Mouse (Mus musculus): Measurements from ENCODE around the gene Gm10647. TPM values are rescaled to one million over a fixed set of nuclear protein-coding genes. Genes with fewer than 3 reads are reported as not detected.
A peak's percentile ranks its signal among the peaks of the same experiment; 100 is the strongest.

Gm10647 gene
- total RNA-seq (2014; rRNA removed; ENCODE audit: low replicate concordance): 0.08 TPM in 1 of 2 replicates, not detected in the other
- 0.33 and 0.34 TPM in 2 replicates for polyA plus RNA-seq (2015; fragmentation: Nextera tagmentation; extraction: Ambion mirVana)

DNA sequence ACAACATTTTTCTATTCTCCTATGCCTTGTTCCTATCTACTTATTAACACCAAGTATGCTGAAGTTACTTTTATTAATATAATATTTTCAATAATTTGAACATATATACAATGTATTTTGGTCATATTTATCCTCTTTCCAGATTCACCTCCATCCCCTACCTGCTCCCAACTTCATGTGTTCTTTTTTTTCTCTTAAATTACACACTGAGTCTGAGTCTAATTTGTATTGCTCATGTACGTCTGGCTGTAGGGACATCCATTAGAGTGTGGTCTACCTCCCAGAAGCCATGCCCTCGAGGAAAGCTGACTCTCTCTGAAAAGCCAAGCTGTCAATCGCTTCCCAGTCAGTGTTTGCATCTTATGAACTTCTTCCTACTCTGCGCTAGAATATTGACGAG lies at the start of gene Gm10647:
Gene Gm10647, plus strand, starts transcription at position 301 of the 400 bp plus-strand sequence.
- DNase-seq (ENCODE audit: low spot score): no peak
- Histone ChIP-seq H3K27ac (ENCODE audit: low read depth) (peak within 1 kb of the TSS; percentile 91), H3K4me2 (ENCODE audit: low read depth, low read length) (peak within 1 kb of the TSS; percentile 81), H3K4me1 (ENCODE audit: control insufficient read depth, insufficient read depth) (peaks cover 6% of the 10 kb centered on the region; the same call in 1 of the 2 replicates), H3K36me3 (replicated peaks; ENCODE audit: control insufficient read depth, insufficient read depth, low read length) (no peaks in the 10 kb centered on the region), H3K9ac (replicated peaks; ENCODE audit: low read depth, low read length) (peak within 1 kb of the TSS; percentile 8; the same call in 1 of the 2 replicates), H3K27me3 (ENCODE audit: control insufficient read depth, insufficient read depth, low read length) (no peaks in the 10 kb centered on the region), H3K9me3 (replicated peaks; ENCODE audit: control insufficient read depth, low read length) (no peaks in the 10 kb centered on the region), H3K4me3 (ENCODE audit: low read depth, low read length) (peak within 1 kb of the TSS; percentile 71)
- TF ChIP-seq CTCF (IDR thresholded peaks at IDR 0.05; ENCODE audit: low read depth) (no peak), EP300 (IDR thresholded peaks at IDR 0.05; ENCODE audit: low read depth) (no peak)
- no peak for ATAC-seq (ENCODE audit: insufficient read depth, low read depth)
- 87% methylated on average over 5 of the region's 5 CpGs for WGBS

GRCm38 (mm10) chr9:66748390-66748789 lies 48.4 kb upstream of the Gm10647 start:
- peak; percentile 33 for DNase-seq (ENCODE audit: low spot score)
- H3K4me2 ChIP-seq (ENCODE audit: low read depth, low read length): peak overlapping the region; percentile 54

GRCm38 (mm10) chr9:66752849-66753248 lies 44.0 kb upstream of the Gm10647 start:
- H3K4me1 ChIP-seq (ENCODE audit: control insufficient read depth, insufficient read depth): no peaks in the 10 kb centered on the region
- WGBS: 78% methylated on average over 6 of the region's 6 CpGs
- H3K9me3 ChIP-seq (replicated peaks; ENCODE audit: control insufficient read depth, low read length): no peaks in the 10 kb centered on the region
- no peak overlapping the region for H3K4me3 ChIP-seq (ENCODE audit: low read depth, low read length)
- no peak for ATAC-seq (ENCODE audit: insufficient read depth, low read depth)
- DNase-seq (ENCODE audit: low spot score): no peak
- TF ChIP-seq EP300 (IDR thresholded peaks at IDR 0.05; ENCODE audit: low read depth): no peak
- TF ChIP-seq CTCF (IDR thresholded peaks at IDR 0.05; ENCODE audit: low read depth): no peak
- no peaks in the 10 kb centered on the region for H3K36me3 ChIP-seq (replicated peaks; ENCODE audit: control insufficient read depth, insufficient read depth, low read length)
- no peak overlapping the region for H3K27ac ChIP-seq (ENCODE audit: low read depth)
- no peak overlapping the region for H3K4me2 ChIP-seq (ENCODE audit: low read depth, low read length)
- H3K9ac ChIP-seq (replicated peaks; ENCODE audit: low read depth, low read length): no peak overlapping the region
- no peaks in the 10 kb centered on the region for H3K27me3 ChIP-seq (ENCODE audit: control insufficient read depth, insufficient read depth, low read length)

More at GRCm38 (mm10) chr9:66748390-66748789, 48.4 kb upstream of the Gm10647 start:
- no peaks in the 10 kb centered on the region for H3K36me3 ChIP-seq (replicated peaks; ENCODE audit: control insufficient read depth, insufficient read depth, low read length)
- TF ChIP-seq CTCF (IDR thresholded peaks at IDR 0.05; ENCODE audit: low read depth) (no peak), EP300 (IDR thresholded peaks at IDR 0.05; ENCODE audit: low read depth) (no peak)
- no peak overlapping the region for H3K9ac ChIP-seq (replicated peaks; ENCODE audit: low read depth, low read length)
- H3K4me1 ChIP-seq (ENCODE audit: control insufficient read depth, insufficient read depth): no peaks in the 10 kb centered on the region
- H3K9me3 ChIP-seq (replicated peaks; ENCODE audit: control insufficient read depth, low read length): no peaks in the 10 kb centered on the region
- no peaks in the 10 kb centered on the region for H3K27me3 ChIP-seq (ENCODE audit: control insufficient read depth, insufficient read depth, low read length)
- H3K4me3 ChIP-seq (ENCODE audit: low read depth, low read length): peak overlapping the region; percentile 20
- ATAC-seq (ENCODE audit: insufficient read depth, low read depth): no peak
- 38% methylated on average over 15 of the region's 15 CpGs for WGBS
- H3K27ac ChIP-seq (ENCODE audit: low read depth): no peak overlapping the region

GRCm38 (mm10) chr9:66760991-66761390 lies 35.8 kb upstream of the Gm10647 start:
- DNase-seq (ENCODE audit: low spot score): no peak
- WGBS: 16% methylated on average over 1 of the region's 1 CpGs
- no peaks in the 10 kb centered on the region for H3K27me3 ChIP-seq (ENCODE audit: control insufficient read depth, insufficient read depth, low read length)

DNA sequence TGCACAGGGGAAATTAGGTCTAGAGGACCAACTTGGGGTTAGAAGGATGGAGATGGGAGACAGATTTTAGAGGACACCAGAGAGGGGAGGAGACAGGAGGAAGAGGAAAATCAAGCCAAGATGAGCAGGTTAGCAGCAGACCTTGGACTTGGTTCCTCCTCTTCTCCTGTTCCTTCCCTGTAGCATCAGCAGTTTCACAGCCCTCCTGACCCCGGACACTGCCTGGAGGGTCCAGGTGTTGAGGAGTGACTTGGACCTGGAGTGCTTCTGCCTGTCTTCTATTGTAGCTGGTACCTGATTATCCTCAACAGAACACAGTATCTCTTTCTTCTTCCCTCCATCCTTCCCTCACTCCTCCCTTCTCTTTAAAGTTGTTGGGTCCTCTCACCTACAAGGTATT lies 28.1 kb upstream of the Gm10647 start:
- Histone ChIP-seq H3K4me2 (ENCODE audit: low read depth, low read length) (no peak overlapping the region), H3K36me3 (replicated peaks; ENCODE audit: control insufficient read depth, insufficient read depth, low read length) (no peaks in the 10 kb centered on the region), H3K4me3 (ENCODE audit: low read depth, low read length) (no peak overlapping the region), H3K27me3 (ENCODE audit: control insufficient read depth, insufficient read depth, low read length) (no peaks in the 10 kb centered on the region), H3K4me1 (ENCODE audit: control insufficient read depth, insufficient read depth) (peaks cover 6% of the 10 kb centered on the region; the same call in 1 of the 2 replicates), H3K9ac (replicated peaks; ENCODE audit: low read depth, low read length) (no peak overlapping the region), H3K9me3 (replicated peaks; ENCODE audit: control insufficient read depth, low read length) (no peaks in the 10 kb centered on the region), H3K27ac (ENCODE audit: low read depth) (no peak overlapping the region)
- ATAC-seq (ENCODE audit: insufficient read depth, low read depth) (no peak), DNase-seq (ENCODE audit: low spot score) (no peak)
- WGBS: 80% methylated on average over 1 of the region's 1 CpGs
- TF ChIP-seq EP300 (IDR thresholded peaks at IDR 0.05; ENCODE audit: low read depth): no peak
- no peak for TF ChIP-seq CTCF (IDR thresholded peaks at IDR 0.05; ENCODE audit: low read depth)

More at GRCm38 (mm10) chr9:66760991-66761390, 35.8 kb upstream of the Gm10647 start:
- no peaks in the 10 kb centered on the region for H3K36me3 ChIP-seq (replicated peaks; ENCODE audit: control insufficient read depth, insufficient read depth, low read length)
- H3K4me3 ChIP-seq (ENCODE audit: low read depth, low read length): no peak overlapping the region
- no peak overlapping the region for H3K27ac ChIP-seq (ENCODE audit: low read depth)
- TF ChIP-seq EP300 (IDR thresholded peaks at IDR 0.05; ENCODE audit: low read depth): no peak
- H3K4me2 ChIP-seq (ENCODE audit: low read depth, low read length): no peak overlapping the region
- no peaks in the 10 kb centered on the region for H3K4me1 ChIP-seq (ENCODE audit: control insufficient read depth, insufficient read depth)
- no peak overlapping the region for H3K9ac ChIP-seq (replicated peaks; ENCODE audit: low read depth, low read length)
- ATAC-seq (ENCODE audit: insufficient read depth, low read depth): no peak
- no peaks in the 10 kb centered on the region for H3K9me3 ChIP-seq (replicated peaks; ENCODE audit: control insufficient read depth, low read length)

DNA sequence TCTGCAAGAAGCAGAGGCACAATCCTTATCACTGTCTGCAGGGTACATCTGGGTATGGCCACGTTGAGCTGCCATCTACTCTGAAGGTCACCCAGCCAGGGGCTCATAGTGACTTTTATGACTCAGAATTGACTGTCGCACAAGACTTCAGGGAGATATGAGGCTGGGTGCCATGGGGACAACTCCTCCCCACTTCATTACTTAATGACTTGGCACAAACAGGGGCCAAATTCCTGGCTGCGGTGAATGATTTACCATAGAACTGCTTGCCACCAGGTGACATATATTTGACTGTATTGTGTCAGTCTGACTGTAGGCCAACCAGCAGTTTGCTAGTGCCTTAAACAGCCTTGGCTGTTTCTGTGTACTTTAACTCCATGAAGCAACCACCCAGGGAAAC lies 27.6 kb upstream of the Gm10647 start:
- WGBS: 35% methylated on average over 3 of the region's 3 CpGs
- no peak overlapping the region for H3K9ac ChIP-seq (replicated peaks; ENCODE audit: low read depth, low read length)

More for the DNA sequence above, 27.6 kb upstream of the Gm10647 start:
- Histone ChIP-seq H3K9me3 (replicated peaks; ENCODE audit: control insufficient read depth, low read length) (no peaks in the 10 kb centered on the region), H3K36me3 (replicated peaks; ENCODE audit: control insufficient read depth, insufficient read depth, low read length) (no peaks in the 10 kb centered on the region), H3K27me3 (ENCODE audit: control insufficient read depth, insufficient read depth, low read length) (no peaks in the 10 kb centered on the region), H3K4me3 (ENCODE audit: low read depth, low read length) (no peak overlapping the region), H3K27ac (ENCODE audit: low read depth) (no peak overlapping the region), H3K4me2 (ENCODE audit: low read depth, low read length) (no peak overlapping the region), H3K4me1 (ENCODE audit: control insufficient read depth, insufficient read depth) (peaks cover 6% of the 10 kb centered on the region; the same call in 1 of the 2 replicates)
- no peak for TF ChIP-seq EP300 (IDR thresholded peaks at IDR 0.05; ENCODE audit: low read depth)
- no peak for TF ChIP-seq CTCF (IDR thresholded peaks at IDR 0.05; ENCODE audit: low read depth)
- DNase-seq (ENCODE audit: low spot score): no peak
- no peak for ATAC-seq (ENCODE audit: insufficient read depth, low read depth)

All from heart, postnatal 0 days (tissue).